Mouse (Mus musculus) midbrain, embryonic 10.5 days (tissue): ENCODE measurements around the gene Acap2. TPM values are rescaled to one million over a fixed set of nuclear protein-coding genes. Genes with fewer than 3 reads are reported as not detected.

Source experiments
- DNase-seq: peaks from one replicate; pipeline ENCODE4 v3.0.0-alpha.2; 2017; ENCODE audit warnings: low spot score
- H3K27ac ChIP-seq: fragments of 300-500 bp; sonication (generic); replicated peaks from 2 replicates; pipeline ENCODE4 v1.5.1; 2016; ENCODE audit warnings: mild to moderate bottlenecking
- H3K27me3 ChIP-seq: fragments of 300-500 bp; sonication (generic); 2 replicates; pipeline ENCODE4 v1.6.1; 2016; ENCODE audit warnings: low read depth, mild to moderate bottlenecking; ENCODE audit not compliant: poor library complexity, severe bottlenecking
- H3K36me3 ChIP-seq: fragments of 300-500 bp; sonication (generic); 2 replicates; pipeline ENCODE4 v1.6.1; 2016; ENCODE audit warnings: mild to moderate bottlenecking, moderate library complexity
- H3K4me1 ChIP-seq: fragments of 300-500 bp; sonication (generic); 2 replicates; pipeline ENCODE4 v1.6.1; 2016
- H3K4me3 ChIP-seq: fragments of 300-500 bp; sonication (generic); 2 replicates; pipeline ENCODE4 v1.5.1; 2016; ENCODE audit warnings: mild to moderate bottlenecking, moderate library complexity
- H3K9me3 ChIP-seq: fragments of 300-500 bp; sonication (generic); replicated peaks from 2 replicates; pipeline ENCODE4 v1.6.1; 2016; ENCODE audit warnings: mild to moderate bottlenecking
- WGBS: fragments of 180-500 bp; shearing (Covaris S2); methylation state at CpG from one replicate; pipeline ENCODE4 v1.1.7; 2016; 5-methylcytosine and 5-hydroxymethylcytosine counted together
- polyA plus RNA-seq: library from polyadenylated mRNA; unstranded; fragments of >200 nt; fragmentation: Nextera tagmentation; extraction: Ambion mirVana; gene quantifications from 2 replicates; pipeline ENCODE4 v1.2.1, GENCODE M21; 2016

The Acap2 gene
- polyA plus RNA-seq, 1 experiment from 2014 or later: 16.9 TPM

GRCm38 (mm10) chr16:31233167-31233498 lies 32.1 kb upstream of the Acap2 start:
- Histone ChIP-seq H3K27ac (no peak overlapping the region), H3K4me3 (no peak overlapping the region), H3K36me3 (no peaks in the 10 kb centered on the region), H3K27me3 (peaks cover 19% of the 10 kb centered on the region; the same call in 1 of the 2 replicates), H3K4me1 (peaks cover 28% of the 10 kb centered on the region), H3K9me3 (no peaks in the 10 kb centered on the region)
- WGBS: 53% methylated on average over 4 of the region's 4 CpGs
- DNase-seq: no peak

GRCm38 (mm10) chr16:31232491-31233166 lies 31.6 kb upstream of the Acap2 start:
- Histone ChIP-seq H3K9me3 (no peaks in the 10 kb centered on the region), H3K27ac (no peak overlapping the region), H3K4me1 (peaks cover 28% of the 10 kb centered on the region), H3K36me3 (no peaks in the 10 kb centered on the region), H3K4me3 (no peak overlapping the region), H3K27me3 (peaks cover 19% of the 10 kb centered on the region; the same call in 1 of the 2 replicates)
- 79% methylated on average over 5 of the region's 5 CpGs for WGBS
- no peak for DNase-seq

GRCm38 (mm10) chr16:31231591-31231990 lies 30.5 kb upstream of the Acap2 start:
- H3K4me1 ChIP-seq: peaks cover 28% of the 10 kb centered on the region
- H3K9me3 ChIP-seq: no peaks in the 10 kb centered on the region
- H3K27me3 ChIP-seq: peaks cover 19% of the 10 kb centered on the region; the same call in 1 of the 2 replicates
- 87% methylated on average over 5 of the region's 5 CpGs for WGBS
- DNase-seq: no peak
- no peak overlapping the region for H3K4me3 ChIP-seq
- H3K27ac ChIP-seq: no peak overlapping the region
- no peaks in the 10 kb centered on the region for H3K36me3 ChIP-seq

- H3K27me3 ChIP-seq: no peaks in the 10 kb centered on the region
- H3K9me3 ChIP-seq: no peaks in the 10 kb centered on the region
- H3K4me1 ChIP-seq: no peaks in the 10 kb centered on the region
- 84% methylated on average over 1 of the region's 1 CpGs for WGBS
- H3K27ac ChIP-seq: no peak overlapping the region
- H3K4me3 ChIP-seq: no peak overlapping the region
- no peak for DNase-seq
- H3K36me3 ChIP-seq: no peaks in the 10 kb centered on the region
Measured at GRCm38 (mm10) chr16:31227746-31228145, 26.7 kb upstream of the Acap2 start.

GRCm38 (mm10) chr16:31215271-31215670 lies 14.2 kb upstream of the Acap2 start:
- no peak for DNase-seq
- 94% methylated on average over 4 of the region's 4 CpGs for WGBS
- H3K9me3 ChIP-seq: peaks cover 8% of the 10 kb centered on the region

GRCm38 (mm10) chr16:31213463-31213862 lies 12.4 kb upstream of the Acap2 start:
- 90% methylated on average over 6 of the region's 6 CpGs for WGBS
- Histone ChIP-seq H3K9me3 (peaks cover 8% of the 10 kb centered on the region), H3K27me3 (no peaks in the 10 kb centered on the region), H3K4me1 (no peaks in the 10 kb centered on the region), H3K27ac (no peak overlapping the region), H3K4me3 (no peak overlapping the region), H3K36me3 (no peaks in the 10 kb centered on the region)
- no peak for DNase-seq

More at GRCm38 (mm10) chr16:31215271-31215670, 14.2 kb upstream of the Acap2 start:
- H3K4me1 ChIP-seq: no peaks in the 10 kb centered on the region
- no peaks in the 10 kb centered on the region for H3K36me3 ChIP-seq
- no peak overlapping the region for H3K27ac ChIP-seq
- no peak overlapping the region for H3K4me3 ChIP-seq
- no peaks in the 10 kb centered on the region for H3K27me3 ChIP-seq

GRCm38 (mm10) chr16:31211503-31211902 lies 10.5 kb upstream of the Acap2 start:
- Histone ChIP-seq H3K4me3 (no peak overlapping the region), H3K4me1 (no peaks in the 10 kb centered on the region), H3K27me3 (no peaks in the 10 kb centered on the region), H3K27ac (no peak overlapping the region), H3K9me3 (peaks cover 8% of the 10 kb centered on the region), H3K36me3 (no peaks in the 10 kb centered on the region)
- DNase-seq: no peak
- WGBS: 81% methylated on average over 9 of the region's 9 CpGs

GRCm38 (mm10) chr16:31210453-31210852 lies 9.4 kb upstream of the Acap2 start:
- Histone ChIP-seq H3K4me1 (no peaks in the 10 kb centered on the region), H3K27me3 (no peaks in the 10 kb centered on the region), H3K9me3 (peaks cover 5% of the 10 kb centered on the region), H3K4me3 (no peak overlapping the region), H3K36me3 (no peaks in the 10 kb centered on the region), H3K27ac (no peak overlapping the region)
- 79% methylated on average over 4 of the region's 4 CpGs for WGBS
- DNase-seq: no peak

GRCm38 (mm10) chr16:31209911-31210310 lies 8.9 kb upstream of the Acap2 start:
- no peaks in the 10 kb centered on the region for H3K9me3 ChIP-seq
- 81% methylated on average over 5 of the region's 5 CpGs for WGBS
- H3K27ac ChIP-seq: no peak overlapping the region
- H3K4me1 ChIP-seq: no peaks in the 10 kb centered on the region
- no peak for DNase-seq
- no peak overlapping the region for H3K4me3 ChIP-seq
- no peaks in the 10 kb centered on the region for H3K36me3 ChIP-seq
- H3K27me3 ChIP-seq: no peaks in the 10 kb centered on the region

- WGBS: 93% methylated on average over 7 of the region's 7 CpGs
Measured at GRCm38 (mm10) chr16:31205726-31206125, 4.7 kb upstream of the Acap2 start.

GRCm38 (mm10) chr16:31205187-31205586 lies 4.1 kb upstream of the Acap2 start:
- Histone ChIP-seq H3K4me1 (peaks cover 9% of the 10 kb centered on the region), H3K27me3 (no peaks in the 10 kb centered on the region), H3K4me3 (no peak overlapping the region), H3K9me3 (no peaks in the 10 kb centered on the region), H3K36me3 (no peaks in the 10 kb centered on the region), H3K27ac (no peak overlapping the region)
- WGBS: 91% methylated on average over 8 of the region's 8 CpGs
- DNase-seq: no peak

More at GRCm38 (mm10) chr16:31205726-31206125, 4.7 kb upstream of the Acap2 start:
- no peak for DNase-seq
- Histone ChIP-seq H3K9me3 (no peaks in the 10 kb centered on the region), H3K36me3 (no peaks in the 10 kb centered on the region), H3K4me1 (peaks cover 6% of the 10 kb centered on the region), H3K27ac (no peak overlapping the region), H3K4me3 (no peak overlapping the region), H3K27me3 (no peaks in the 10 kb centered on the region)

- H3K9me3 ChIP-seq: no peaks in the 10 kb centered on the region
- no peak overlapping the region for H3K27ac ChIP-seq
- no peaks in the 10 kb centered on the region for H3K36me3 ChIP-seq
- 80% methylated on average over 1 of the region's 1 CpGs for WGBS
- no peak for DNase-seq
- peaks cover 19% of the 10 kb centered on the region for H3K4me1 ChIP-seq
- H3K4me3 ChIP-seq: no peak overlapping the region
- H3K27me3 ChIP-seq: no peaks in the 10 kb centered on the region
Measured at GRCm38 (mm10) chr16:31204216-31204615, 3.2 kb upstream of the Acap2 start.

GRCm38 (mm10) chr16:31201704-31202103 lies 659 bp upstream of the Acap2 start:
- Histone ChIP-seq H3K4me1 (peaks cover 32% of the 10 kb centered on the region), H3K27ac (peak overlapping the region; percentile 91), H3K4me3 (peak overlapping the region; percentile 87), H3K27me3 (no peaks in the 10 kb centered on the region), H3K36me3 (no peaks in the 10 kb centered on the region), H3K9me3 (no peaks in the 10 kb centered on the region)
- WGBS: 86% methylated on average over 2 of the region's 2 CpGs
- no peak for DNase-seq
